Mouse (Mus musculus) embryonic fibroblast, embryonic 13.5 days (primary cell): ENCODE data around the gene Gm20388.

ENCODE experiments used
- CTCF ChIP-seq: IDR thresholded peaks from 2 replicates; pipeline ENCODE4 v1.5.1; 2011; ENCODE audit warnings: mild to moderate bottlenecking, control low read depth, low read length, moderate library complexity, borderline replicate concordance; ENCODE audit not compliant: insufficient read depth
- POLR2A ChIP-seq: IDR thresholded peaks from 2 replicates; pipeline ENCODE4 v1.6.1; 2011; ENCODE audit warnings: low read depth, mild to moderate bottlenecking, control low read depth, low read length, moderate library complexity

- TF ChIP-seq CTCF (no peak), POLR2A (no peak)
Measured at GRCm38 (mm10) chr8:121967977-121968376, 2057.3 kb downstream of the Gm20388 start.
